Mouse (Mus musculus): ENCODE results near the gene Slc35g2.

GRCm38 (mm10) chr9:100506652-100507051, 64.2 kb downstream of the Slc35g2 start:
- no peak for TF ChIP-seq POLR2A (IDR thresholded peaks at IDR 0.05; ENCODE audit: borderline replicate concordance, control insufficient read depth, low read depth, low read length)
- no peak for TF ChIP-seq CTCF (IDR thresholded peaks at IDR 0.05; ENCODE audit: control insufficient read depth, insufficient read depth, low read length)

Data from bone marrow, adult 2 months (tissue).